Mouse (Mus musculus) duodenum, adult 2 months (tissue): ENCODE measurements around the gene Phox2b. TPM values are rescaled to one million over a fixed set of nuclear protein-coding genes. Genes with fewer than 3 reads are reported as not detected.

Experiments
- polyA plus RNA-seq: library from polyadenylated mRNA; depleted of rRNA; stranded (reverse); fragments of >200 nt; gene quantifications from 2 replicates; pipeline ENCODE4 v1.2.3, GENCODE M21; 2012; ENCODE audit warnings: low replicate concordance; rRNA removed

Gene Phox2b
- polyA plus RNA-seq = 1.4 and 2.8 TPM in 2 replicates

GRCm38 (mm10) chr5:67098733-67099323, at the start of gene Phox2b:
Phox2b (minus strand) TSS chr5:67099301.

Other genes starting within 250 kb of the Phox2b start
- 116 and 135 TPM in 2 replicates for gene Tmem33, start 161.3 kb upstream of the Phox2b start, polyA plus RNA-seq
- 10.4 and 16.4 TPM in 2 replicates for gene Slc30a9, start 207.7 kb upstream of the Phox2b start, polyA plus RNA-seq